Mouse (Mus musculus) thymus, adult 2 months (tissue): ENCODE data around the gene Cuedc2.

ENCODE experiments used
- CTCF ChIP-seq: fragments of 200-500 bp; IDR thresholded peaks from 2 replicates; pipeline ENCODE4 v1.5.1; 2012; ENCODE audit warnings: mild to moderate bottlenecking, control low read depth, low read length, moderate library complexity, borderline replicate concordance; ENCODE audit not compliant: control insufficient read depth, poor library complexity, insufficient read depth; ENCODE audit errors: extremely low read depth
- POLR2A ChIP-seq: fragments of 200-500 bp; IDR thresholded peaks from 2 replicates; pipeline ENCODE4 v1.6.1; 2012; ENCODE audit warnings: mild to moderate bottlenecking, low read length, control low read depth, moderate library complexity; ENCODE audit not compliant: control insufficient read depth, poor library complexity, insufficient read depth; ENCODE audit errors: extremely low read depth

DNA sequence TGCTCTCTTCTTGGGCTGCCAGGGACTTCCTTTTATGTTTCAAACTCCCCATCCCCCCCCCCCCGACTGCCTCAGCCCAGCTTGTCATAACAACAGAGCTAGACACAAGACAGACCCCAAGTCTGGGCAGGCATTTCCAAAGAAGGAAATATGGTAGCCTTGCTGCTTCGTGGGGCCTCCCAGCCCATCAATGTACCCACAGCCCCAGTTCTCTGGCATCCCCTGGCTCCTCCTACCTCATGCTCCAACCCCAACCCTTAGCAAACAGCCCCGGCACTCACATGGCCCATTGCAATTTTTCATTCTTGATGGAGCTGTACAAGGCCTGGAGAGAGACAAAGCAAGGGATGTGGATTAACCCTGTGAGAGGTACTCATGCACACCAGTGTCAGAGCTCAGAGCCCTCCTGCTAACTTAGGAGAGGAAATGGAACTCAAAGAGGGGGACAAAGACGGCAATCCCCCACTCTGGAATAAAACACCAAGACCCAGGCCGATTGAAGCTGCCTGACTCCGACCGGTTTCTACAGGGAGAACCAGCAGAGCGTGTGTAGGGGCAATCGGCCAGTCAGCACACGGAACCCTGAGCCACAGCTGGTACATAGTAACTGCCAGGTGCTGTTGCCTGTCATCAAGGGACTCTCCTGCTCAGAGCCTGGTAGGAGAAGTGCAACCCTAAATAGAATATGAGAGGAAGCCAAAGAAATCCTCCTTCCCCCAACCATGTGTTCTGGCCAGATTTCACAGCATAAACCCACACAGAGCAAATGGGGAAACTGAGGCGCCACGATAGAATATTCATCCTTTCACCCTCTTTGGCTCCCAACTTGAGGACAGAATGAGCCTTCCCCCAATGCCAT lies 22.5 kb downstream of the Cuedc2 start:
- TF ChIP-seq POLR2A (no peak), CTCF (no peak)
